Comparison of ENCODE assay signal across 11 mouse cellular contexts in genomic region chr14:32002502-32003338, GRCm38 (mm10). TPM values are rescaled to one million over a fixed set of nuclear protein-coding genes. Genes with fewer than 3 reads are reported as not detected.
A peak's percentile ranks its signal among the peaks of the same experiment; 100 is the strongest.
DNase-seq lines count a peak whose midpoint lies in the region; ATAC-seq and TF ChIP-seq lines count a peak whose summit lies in the region.
"Had no signal": no experiment of that assay in that cellular context is flagged by ENCODE, and none has a peak within 500 bp of the region (broad histone marks: within the 10 kb centered on the region; RNA-seq: fewer than 3 reads in every experiment).

No protein-coding gene starts in this region.

- H3K4me2 ChIP-seq in midbrain, embryonic 16.5 days (ENCODE audit: low read length), result no peak overlapping the region

- no peak for TF ChIP-seq CTCF in layer of hippocampus, adult 2 months (conservative IDR thresholded peaks at IDR 0.05)

- peak overlapping the region; percentile 43; the same call in 1 of the 2 replicates for H3K27ac ChIP-seq in layer of hippocampus, adult 2 months
- peak overlapping the region; percentile 50 for H3K27ac ChIP-seq in midbrain, embryonic 16.5 days (ENCODE audit: low read length)

- peaks cover 5% of the 10 kb centered on the region; the same call in 1 of the 2 replicates for H3K4me1 ChIP-seq in midbrain, embryonic 16.5 days (ENCODE audit: control insufficient read depth, insufficient read depth, low read length)

- peak; percentile 62; the same call in 1 of the 2 replicates for ATAC-seq in midbrain, embryonic 16.5 days

- H3K9me3 ChIP-seq in midbrain, embryonic 16.5 days (replicated peaks; ENCODE audit: control insufficient read depth, low read length, poor library complexity, severe bottlenecking), result no peaks in the 10 kb centered on the region

- intact Hi-C loops in left cerebral cortex, postnatal 4 days (cut with DNase I), result no loop called here

- H3K9ac ChIP-seq in midbrain, embryonic 16.5 days (ENCODE audit: low read depth, low read length), result no peak overlapping the region

- H3K27me3 ChIP-seq in midbrain, embryonic 16.5 days (ENCODE audit: control insufficient read depth, insufficient read depth, low read depth, low read length), result no peaks in the 10 kb centered on the region
- H3K27me3 ChIP-seq: CH12.LX had no signal

- H3K36me3 ChIP-seq in midbrain, embryonic 16.5 days (ENCODE audit: control insufficient read depth, insufficient read depth, low read length), result no peaks in the 10 kb centered on the region

- DNase-seq in left cerebral cortex, adult 11 months (ENCODE audit: low spot score), result peak; percentile 30
- no peak for DNase-seq in left cerebral cortex, postnatal 4 days
- peak; percentile 51 to 84 for DNase-seq in layer of hippocampus, adult 2 months (ENCODE audit: low spot score in 2 of 2)
- peak; percentile 92 for DNase-seq in telencephalon, adult 2 months (ENCODE audit: low read depth, low spot score)
- DNase-seq in cerebellum, postnatal 36 days, result no peak
- no peak for DNase-seq in thymus, postnatal 36 days
- no peak for DNase-seq in cerebellum, postnatal 25 days
- DNase-seq: kidney, adult 8-10 months had no signal

- no peak overlapping the region for H3K4me3 ChIP-seq in layer of hippocampus, adult 2 months
- H3K4me3 ChIP-seq in midbrain, embryonic 16.5 days (ENCODE audit: low read depth, low read length), result no peak overlapping the region

- WGBS in midbrain, embryonic 16.5 days, result 40% methylated on average over 15 of the region's 15 CpGs

RNA-seq across cellular contexts. Expression of gene Galnt15, which starts 26.1 kb away (rescaled TPM):
- total RNA-seq in left cerebral cortex, postnatal 4 days (2021), result under 1 TPM; 0.74 to 0.78 TPM
- total RNA-seq in layer of hippocampus, adult 2 months (2021), result 1 to 10 TPM; 2.3 to 2.4 TPM
- 0.45 and 0.52 TPM in 2 replicates for polyA plus RNA-seq in midbrain, embryonic 16.5 days (2015; fragmentation: Nextera tagmentation; extraction: Ambion mirVana)
- total RNA-seq: CH12.LX; granulocyte monocyte progenitor cell, adult 5-6 weeks had no signal

Comparison
In these comparisons a context has a peak if more than half of its experiments do, and no peak if none do; other contexts are left out.
1. DNase-seq: peak in left cerebral cortex, adult 11 months (single experiment), layer of hippocampus, adult 2 months (2 of 2) and telencephalon, adult 2 months (single experiment); none in left cerebral cortex, postnatal 4 days (single experiment), cerebellum, postnatal 36 days (0 of 2), thymus, postnatal 36 days (0 of 2) and cerebellum, postnatal 25 days (0 of 2).